Mouse (Mus musculus) MEL (cell line): Measurements from ENCODE around the gene Man1b1.

Source experiments
- CTCF ChIP-seq, 3 experiments: IDR thresholded peaks in 2 of 3; conservative IDR thresholded peaks in 1 of 3; 2 replicates each; pipeline ENCODE4 v1.5.1; 2011 to 2012; ENCODE audit warnings: low read length in 3 of 3, low read depth in 2 of 3, mild to moderate bottlenecking in 2 of 3, improper control_type of control experiment in 1 of 3, inconsistent platforms in 1 of 3, mixed read lengths in 1 of 3, moderate library complexity in 1 of 3; ENCODE audit not compliant: control insufficient read depth in 1 of 3, insufficient read depth in 1 of 3, poor library complexity in 1 of 3, severe bottlenecking in 1 of 3
- EP300 ChIP-seq, 2 experiments: IDR thresholded peaks; 2 replicates each; pipeline ENCODE4 v1.6.1; 2011; ENCODE audit warnings: improper control_type of control experiment in 2 of 2, low read length in 2 of 2, low read depth in 1 of 2, mild to moderate bottlenecking in 1 of 2
- POLR2A ChIP-seq, 2 experiments: IDR thresholded peaks; 2 replicates each; pipeline ENCODE4 v1.6.1; 2011 to 2012; ENCODE audit warnings: low read length in 2 of 2, mild to moderate bottlenecking in 2 of 2, control low read depth in 1 of 2, improper control_type of control experiment in 1 of 2, low read depth in 1 of 2, moderate library complexity in 1 of 2; ENCODE audit not compliant: control insufficient read depth in 1 of 2, insufficient read depth in 1 of 2, poor library complexity in 1 of 2

- no peak for TF ChIP-seq EP300 (IDR thresholded peaks at IDR 0.05; ENCODE audit: low read depth in 1 of 2, low read length in 2 of 2)
- no peak for TF ChIP-seq POLR2A (IDR thresholded peaks at IDR 0.05; ENCODE audit: control insufficient read depth in 1 of 2, insufficient read depth in 1 of 2, low read depth in 1 of 2, low read length in 2 of 2, poor library complexity in 1 of 2)
- no peak for TF ChIP-seq CTCF (IDR thresholded peaks at IDR 0.05 in 2 of 3, conservative IDR thresholded peaks at IDR 0.05 in 1 of 3; ENCODE audit: control insufficient read depth in 1 of 3, insufficient read depth in 1 of 3, low read depth in 2 of 3, low read length in 3 of 3, poor library complexity in 1 of 3, severe bottlenecking in 1 of 3)
Measured at GRCm38 (mm10) chr2:25305587-25306359, 26.4 kb upstream of the Man1b1 start.
